Mouse (Mus musculus) embryonic facial prominence, embryonic 11.5 days (tissue): ENCODE measurements around the gene Pbx2. TPM values are rescaled to one million over a fixed set of nuclear protein-coding genes. Genes with fewer than 3 reads are reported as not detected.

Source experiments
- ATAC-seq: fragments of 200-750 bp; cut with Nextera tagmentation; replicated peaks from 2 replicates; pipeline ENCODE4 v1.8.0; 2017; ENCODE audit warnings: low read depth; ENCODE audit not compliant: insufficient number of reproducible peaks, low FRiP score, low TSS enrichment
- DNase-seq: peaks from one replicate; pipeline ENCODE4 v3.0.0-alpha.2; 2015; ENCODE audit warnings: low spot score
- H3K27ac ChIP-seq: fragments of 300-500 bp; sonication (generic); replicated peaks from 2 replicates; pipeline ENCODE4 v1.5.1; 2014; ENCODE audit warnings: mild to moderate bottlenecking, low read depth, low read length, control low read depth
- H3K27me3 ChIP-seq: fragments of 300-500 bp; sonication (generic); 2 replicates; pipeline ENCODE4 v1.6.1; 2014; ENCODE audit warnings: mild to moderate bottlenecking, low read length, moderate library complexity, mixed read lengths; ENCODE audit not compliant: control insufficient read depth, insufficient read depth
- H3K36me3 ChIP-seq: fragments of 300-500 bp; sonication (generic); replicated peaks from 2 replicates; pipeline ENCODE4 v1.6.1; 2014; ENCODE audit warnings: low read depth, mild to moderate bottlenecking, low read length, moderate library complexity, mixed read lengths; ENCODE audit not compliant: control insufficient read depth, insufficient read depth
- H3K4me1 ChIP-seq: fragments of 300-500 bp; sonication (generic); 2 replicates; pipeline ENCODE4 v1.6.1; 2014; ENCODE audit warnings: low read length, mixed read lengths; ENCODE audit not compliant: control insufficient read depth, insufficient read depth
- H3K4me2 ChIP-seq: fragments of 300-500 bp; sonication (generic); 2 replicates; pipeline ENCODE4 v1.6.1; 2014; ENCODE audit warnings: low read depth, mild to moderate bottlenecking, control low read depth, low read length, moderate library complexity
- H3K4me3 ChIP-seq: fragments of 300-500 bp; sonication (generic); 2 replicates; pipeline ENCODE4 v1.5.1; 2014; ENCODE audit warnings: low read depth, low read length, control low read depth
- H3K9ac ChIP-seq: fragments of 300-500 bp; sonication (generic); replicated peaks from 2 replicates; pipeline ENCODE4 v1.6.1; 2014; ENCODE audit warnings: mild to moderate bottlenecking, control low read depth, low read length
- H3K9me3 ChIP-seq: fragments of 300-500 bp; sonication (generic); replicated peaks from 2 replicates; pipeline ENCODE4 v1.6.1; 2016; ENCODE audit warnings: mild to moderate bottlenecking, low read length, inconsistent platforms, mixed read lengths; ENCODE audit not compliant: control insufficient read depth
- WGBS: fragments of 180-500 bp; shearing (Covaris S2); extraction: QIAGEN DNeasy Blood & Tissue Kit; methylation state at CpG from one replicate; pipeline ENCODE4 v1.1.7; 2014; 5-methylcytosine and 5-hydroxymethylcytosine counted together
- polyA plus RNA-seq: library from polyadenylated mRNA; unstranded; fragments of >200 nt; fragmentation: Nextera tagmentation; extraction: Ambion mirVana; gene quantifications from 2 replicates; pipeline ENCODE4 v1.2.1, GENCODE M21; 2014

Gene Pbx2
- polyA plus RNA-seq, 1 experiment from 2014 or later, result 21.2 TPM

GRCm38 (mm10) chr17:34639461-34640255 lies 48.6 kb downstream of the Pbx2 start:
- Histone ChIP-seq H3K9ac (no peak overlapping the region), H3K4me1 (no peaks in the 10 kb centered on the region), H3K4me3 (no peak overlapping the region), H3K27ac (no peak overlapping the region), H3K4me2 (no peak overlapping the region), H3K36me3 (no peaks in the 10 kb centered on the region), H3K27me3 (no peaks in the 10 kb centered on the region), H3K9me3 (no peaks in the 10 kb centered on the region)
- DNase-seq, result no peak
- no peak for ATAC-seq
- WGBS, result 87% methylated on average over 7 of the region's 7 CpGs

GRCm38 (mm10) chr17:34640778-34641601 lies 49.9 kb downstream of the Pbx2 start:
- peak overlapping the region; percentile 74 for H3K27ac ChIP-seq
- H3K4me1 ChIP-seq, result no peaks in the 10 kb centered on the region
- 0 out of 2 replicates have a peak overlapping the region, but pooled peaks have one; percentile 3 for H3K4me2 ChIP-seq
- ATAC-seq, result peak; percentile 48
- H3K4me3 ChIP-seq, result no peak overlapping the region
- no peaks in the 10 kb centered on the region for H3K27me3 ChIP-seq
- H3K9ac ChIP-seq, result peak overlapping the region; percentile 50
- no peaks in the 10 kb centered on the region for H3K36me3 ChIP-seq
- DNase-seq, result peak; percentile 60
- no peaks in the 10 kb centered on the region for H3K9me3 ChIP-seq
- WGBS, result 12% methylated on average over 11 of the region's 11 CpGs

- Histone ChIP-seq H3K4me1 (no peaks in the 10 kb centered on the region), H3K36me3 (no peaks in the 10 kb centered on the region), H3K9me3 (no peaks in the 10 kb centered on the region), H3K4me2 (no peak overlapping the region), H3K27ac (no peak overlapping the region), H3K9ac (no peak overlapping the region), H3K4me3 (no peak overlapping the region), H3K27me3 (no peaks in the 10 kb centered on the region)
- no peak for ATAC-seq
- 79% methylated on average over 3 of the region's 3 CpGs for WGBS
- no peak for DNase-seq
Measured at GRCm38 (mm10) chr17:34641945-34642344, 50.9 kb downstream of the Pbx2 start.

DNA sequence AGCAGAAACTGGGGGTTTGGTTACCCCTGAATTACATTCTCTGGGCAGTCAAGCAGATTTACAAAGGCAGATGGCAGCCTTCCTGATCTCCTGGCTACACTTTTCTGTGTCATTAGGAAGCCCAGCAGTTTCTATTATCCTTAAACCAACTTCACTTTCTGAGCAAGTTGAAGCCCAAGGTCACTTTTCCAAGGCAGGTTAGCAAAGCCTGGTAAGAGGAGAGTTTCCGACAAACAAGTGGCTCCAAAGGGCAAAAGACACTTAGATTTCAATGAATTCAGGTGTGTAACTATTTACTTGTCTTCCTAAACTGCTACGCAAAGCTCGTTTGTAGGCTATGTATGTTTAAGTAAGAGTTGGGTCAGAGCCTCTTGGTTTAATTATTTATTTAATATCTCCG lies 52.3 kb downstream of the Pbx2 start:
- no peak overlapping the region for H3K4me3 ChIP-seq
- no peak for ATAC-seq
- H3K4me2 ChIP-seq, result no peak overlapping the region
- H3K4me1 ChIP-seq, result peaks cover 5% of the 10 kb centered on the region; the same call in 1 of the 2 replicates
- WGBS, result 87% methylated on average over 4 of the region's 4 CpGs
- H3K27me3 ChIP-seq, result no peaks in the 10 kb centered on the region
- H3K27ac ChIP-seq, result no peak overlapping the region
- DNase-seq, result no peak
- H3K9ac ChIP-seq, result no peak overlapping the region
- H3K36me3 ChIP-seq, result no peaks in the 10 kb centered on the region
- no peaks in the 10 kb centered on the region for H3K9me3 ChIP-seq

DNA sequence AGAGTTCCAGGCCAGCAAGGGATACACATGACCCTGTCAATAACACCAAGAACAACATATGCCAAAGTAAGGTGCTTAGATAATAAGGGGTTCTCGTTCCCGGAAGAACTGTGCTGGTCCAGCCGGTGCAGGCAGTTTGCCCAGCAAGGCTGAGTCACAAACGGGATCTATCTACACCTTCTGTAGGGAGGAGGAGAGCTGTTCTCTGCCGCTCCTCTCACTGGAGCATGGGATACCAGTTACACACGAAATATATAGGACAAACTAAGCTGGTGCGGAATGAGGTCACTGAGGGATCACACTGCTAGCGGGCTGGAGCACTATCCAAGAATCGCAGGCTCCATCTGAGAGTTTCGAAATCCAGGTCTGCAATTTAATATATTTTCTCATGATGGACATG lies 52.9 kb downstream of the Pbx2 start:
- Histone ChIP-seq H3K4me3 (no peak overlapping the region), H3K4me1 (peaks cover 5% of the 10 kb centered on the region; the same call in 1 of the 2 replicates), H3K27ac (no peak overlapping the region), H3K27me3 (no peaks in the 10 kb centered on the region), H3K9ac (no peak overlapping the region), H3K9me3 (no peaks in the 10 kb centered on the region), H3K4me2 (no peak overlapping the region), H3K36me3 (no peaks in the 10 kb centered on the region)
- no peak for DNase-seq
- WGBS, result 86% methylated on average over 10 of the region's 10 CpGs
- ATAC-seq, result no peak

DNA sequence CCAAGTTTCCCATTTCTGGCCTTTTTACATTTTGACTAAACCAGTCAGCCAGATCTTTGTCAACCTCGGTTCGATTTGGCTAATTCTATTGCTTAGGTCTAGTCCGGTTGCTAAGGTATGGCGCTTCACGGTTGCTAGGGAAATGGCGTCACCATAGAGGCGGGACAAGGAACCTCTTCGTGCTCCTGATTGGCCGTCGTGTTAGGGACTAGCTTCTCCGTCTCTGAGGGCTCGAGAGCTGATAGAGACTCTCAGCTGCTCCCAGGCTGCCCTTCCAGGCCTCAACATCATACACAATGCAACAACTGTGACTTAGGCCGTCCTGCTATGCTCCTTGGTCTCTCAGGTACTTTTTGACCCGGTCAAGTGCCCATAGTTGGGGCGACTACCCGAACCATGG lies 53.5 kb downstream of the Pbx2 start, which contains the start of gene Fkbpl:
Fkbpl (plus strand) TSS at position 157 of the 400 bp plus-strand sequence.
- Histone ChIP-seq H3K36me3 (no peaks in the 10 kb centered on the region), H3K4me3 (peak within 1 kb of the TSS; percentile 48), H3K4me1 (peaks cover 5% of the 10 kb centered on the region; the same call in 1 of the 2 replicates), H3K9me3 (no peaks in the 10 kb centered on the region), H3K27ac (no peak within 1 kb of the TSS), H3K9ac (peak within 1 kb of the TSS; percentile 61), H3K27me3 (no peaks in the 10 kb centered on the region), H3K4me2 (peak within 1 kb of the TSS; percentile 34)
- ATAC-seq (peak; percentile 24), DNase-seq (peak; percentile 99)
- WGBS, result under 1% methylated on average over 16 of the region's 16 CpGs

- no peak for ATAC-seq
- no peaks in the 10 kb centered on the region for H3K36me3 ChIP-seq
- peak overlapping the region; percentile 48 for H3K4me3 ChIP-seq
- peak overlapping the region; percentile 61 for H3K9ac ChIP-seq
- no peak overlapping the region for H3K27ac ChIP-seq
- no peaks in the 10 kb centered on the region for H3K9me3 ChIP-seq
- H3K4me2 ChIP-seq, result peak overlapping the region; percentile 34
- peaks cover 5% of the 10 kb centered on the region; the same call in 1 of the 2 replicates for H3K4me1 ChIP-seq
- DNase-seq, result no peak
- WGBS, result 40% methylated on average over 10 of the region's 10 CpGs
- H3K27me3 ChIP-seq, result no peaks in the 10 kb centered on the region
Measured at GRCm38 (mm10) chr17:34645256-34645829, 54.3 kb downstream of the Pbx2 start.
